Mouse (Mus musculus) MEL (cell line): Measurements from ENCODE around the gene Hist4h4. TPM values are rescaled to one million over a fixed set of nuclear protein-coding genes. Genes with fewer than 3 reads are reported as not detected.

ENCODE experiments used
- DNase-seq: peaks from one replicate; pipeline ENCODE4 v3.0.0; 2011; ENCODE audit warnings: low read depth, low spot score
- H3K27ac ChIP-seq: 2 replicates; pipeline ENCODE4 v1.5.1; 2012; ENCODE audit warnings: low read depth, mild to moderate bottlenecking, control low read depth, low read length, moderate library complexity; ENCODE audit not compliant: control insufficient read depth
- H3K27me3 ChIP-seq, 2 experiments: fragments of 150-350 bp in 1 of 2; sonication (generic) in 1 of 2; 2 replicates each; pipeline ENCODE4 v1.6.1; 2012; ENCODE audit warnings: low read length in 2 of 2, mild to moderate bottlenecking in 2 of 2, improper control_type of control experiment in 1 of 2, moderate library complexity in 1 of 2; ENCODE audit not compliant: insufficient read depth in 2 of 2, control insufficient read depth in 1 of 2
- H3K36me3 ChIP-seq, 2 experiments: 2 replicates each; pipeline ENCODE4 v1.6.1; 2012 to 2014; ENCODE audit warnings: low read length in 2 of 2, improper control_type of control experiment in 1 of 2, inconsistent platforms in 1 of 2, mild to moderate bottlenecking in 1 of 2; ENCODE audit not compliant: insufficient read depth in 2 of 2, control insufficient read depth in 1 of 2
- H3K4me1 ChIP-seq, 2 experiments: fragments of 150-350 bp in 1 of 2; sonication (generic) in 1 of 2; 2 replicates each; pipeline ENCODE4 v1.6.1; 2012; ENCODE audit warnings: low read length in 2 of 2, improper control_type of control experiment in 1 of 2, mild to moderate bottlenecking in 1 of 2; ENCODE audit not compliant: insufficient read depth in 2 of 2, control insufficient read depth in 1 of 2
- H3K4me3 ChIP-seq, 2 experiments: fragments of 150-350 bp in 1 of 2; sonication (generic) in 1 of 2; 2 replicates each; pipeline ENCODE4 v1.5.1; 2012; ENCODE audit warnings: low read depth in 2 of 2, low read length in 2 of 2, mild to moderate bottlenecking in 2 of 2, moderate library complexity in 2 of 2, control low read depth in 1 of 2, improper control_type of control experiment in 1 of 2; ENCODE audit not compliant: control insufficient read depth in 1 of 2, insufficient read depth in 1 of 2
- H3K79me2 ChIP-seq: 2 replicates; pipeline ENCODE4 v1.6.1; 2012; ENCODE audit warnings: mild to moderate bottlenecking, low read length, moderate library complexity; ENCODE audit not compliant: control insufficient read depth, poor library complexity, insufficient read depth
- H3K9ac ChIP-seq: 2 replicates; pipeline ENCODE4 v1.6.1; 2012; ENCODE audit warnings: low read depth, mild to moderate bottlenecking, control low read depth, low read length, moderate library complexity; ENCODE audit not compliant: control insufficient read depth, poor library complexity, severe bottlenecking
- H3K9me3 ChIP-seq: fragments of 150-350 bp; sonication (generic); replicated peaks from 2 replicates; pipeline ENCODE4 v1.6.1; 2012; ENCODE audit warnings: mild to moderate bottlenecking, low read length, improper control_type of control experiment, moderate library complexity; ENCODE audit not compliant: insufficient read depth
- BHLHE40 ChIP-seq: IDR thresholded peaks from 2 replicates; pipeline ENCODE4 v1.6.1; 2012; ENCODE audit warnings: low read depth, mild to moderate bottlenecking, inconsistent platforms, low read length, improper control_type of control experiment, borderline replicate concordance
- CHD1 ChIP-seq: IDR thresholded peaks from 2 replicates; pipeline ENCODE4 v1.6.1; 2012; ENCODE audit warnings: low read depth, mild to moderate bottlenecking, inconsistent platforms, low read length, improper control_type of control experiment
- CTCF ChIP-seq, 3 experiments: IDR thresholded peaks in 2 of 3; conservative IDR thresholded peaks in 1 of 3; 2 replicates each; pipeline ENCODE4 v1.5.1; 2011 to 2012; ENCODE audit warnings: low read length in 3 of 3, low read depth in 2 of 3, mild to moderate bottlenecking in 2 of 3, improper control_type of control experiment in 1 of 3, inconsistent platforms in 1 of 3, mixed read lengths in 1 of 3, moderate library complexity in 1 of 3; ENCODE audit not compliant: control insufficient read depth in 1 of 3, insufficient read depth in 1 of 3, poor library complexity in 1 of 3, severe bottlenecking in 1 of 3
- ETS1 ChIP-seq: IDR thresholded peaks from 2 replicates; pipeline ENCODE4 v1.6.1; 2012; ENCODE audit warnings: low read depth, mild to moderate bottlenecking, inconsistent platforms, low read length, improper control_type of control experiment, moderate library complexity
- GATA1 ChIP-seq: IDR thresholded peaks from 2 replicates; pipeline ENCODE4 v1.6.1; 2011; ENCODE audit warnings: low read depth, low read length, improper control_type of control experiment
- MAFK ChIP-seq: IDR thresholded peaks from 2 replicates; pipeline ENCODE4 v1.6.1; 2011; ENCODE audit warnings: low read depth, mild to moderate bottlenecking, low read length, improper control_type of control experiment, borderline replicate concordance
- MAX ChIP-seq: IDR thresholded peaks from 2 replicates; pipeline ENCODE4 v1.6.1; 2011; ENCODE audit warnings: low read length, improper control_type of control experiment
- MXI1 ChIP-seq: IDR thresholded peaks from 2 replicates; pipeline ENCODE4 v1.6.1; 2011; ENCODE audit warnings: mild to moderate bottlenecking, low read depth, low read length, improper control_type of control experiment
- MYB ChIP-seq: IDR thresholded peaks from 2 replicates; pipeline ENCODE4 v1.6.1; 2011; ENCODE audit warnings: mild to moderate bottlenecking, low read depth, low read length, improper control_type of control experiment
- NRF1 ChIP-seq: IDR thresholded peaks from 2 replicates; pipeline ENCODE4 v1.6.1; 2014; ENCODE audit warnings: low read depth, mild to moderate bottlenecking, inconsistent platforms, low read length, improper control_type of control experiment, moderate library complexity; ENCODE audit not compliant: poor library complexity, insufficient read depth, severe bottlenecking
- POLR2AphosphoS5 ChIP-seq: IDR thresholded peaks from 2 replicates; pipeline ENCODE4 v1.6.1; 2012; ENCODE audit warnings: low read depth, borderline replicate concordance, mild to moderate bottlenecking, inconsistent platforms, low read length, moderate library complexity, mixed read lengths
- RCOR1 ChIP-seq: IDR thresholded peaks from 2 replicates; pipeline ENCODE4 v1.6.1; 2012; ENCODE audit warnings: low read depth, mild to moderate bottlenecking, inconsistent platforms, low read length, improper control_type of control experiment
- SMC3 ChIP-seq: IDR thresholded peaks from 2 replicates; pipeline ENCODE4 v1.6.1; 2011; ENCODE audit warnings: low read depth, low read length, improper control_type of control experiment
- TAL1 ChIP-seq: IDR thresholded peaks from 2 replicates; pipeline ENCODE4 v1.6.1; 2012; ENCODE audit warnings: mild to moderate bottlenecking, inconsistent platforms, low read length, moderate library complexity, mixed read lengths
- TCF12 ChIP-seq: IDR thresholded peaks from 2 replicates; pipeline ENCODE4 v1.6.1; 2014; ENCODE audit warnings: low read depth, mild to moderate bottlenecking, inconsistent platforms, low read length, improper control_type of control experiment, moderate library complexity
- UBTF ChIP-seq: IDR thresholded peaks from 2 replicates; pipeline ENCODE4 v1.6.1; 2012; ENCODE audit warnings: low read depth, mild to moderate bottlenecking, inconsistent platforms, low read length, improper control_type of control experiment, moderate library complexity, borderline replicate concordance; ENCODE audit not compliant: insufficient read depth
- USF1 ChIP-seq: IDR thresholded peaks from 2 replicates; pipeline ENCODE4 v1.6.1; 2014; ENCODE audit warnings: low read depth, mild to moderate bottlenecking, inconsistent platforms, low read length, improper control_type of control experiment, moderate library complexity
- ZC3H11A ChIP-seq: IDR thresholded peaks from 2 replicates; pipeline ENCODE4 v1.6.1; 2012; ENCODE audit warnings: low read depth, mild to moderate bottlenecking, inconsistent platforms, low read length, improper control_type of control experiment
- ZMIZ1 ChIP-seq: IDR thresholded peaks from 2 replicates; pipeline ENCODE4 v1.6.1; 2012; ENCODE audit warnings: low read depth, mild to moderate bottlenecking, inconsistent platforms, low read length, improper control_type of control experiment, moderate library complexity
- ZNF384 ChIP-seq: IDR thresholded peaks from 2 replicates; pipeline ENCODE4 v1.6.1; 2012; ENCODE audit warnings: low read depth, mild to moderate bottlenecking, inconsistent platforms, low read length, improper control_type of control experiment
- polyA plus RNA-seq, 2 experiments: library from polyadenylated mRNA; stranded (reverse) in 1 of 2; unstranded in 1 of 2; fragments of >175 nt in 1 of 2; fragments of >200 nt in 1 of 2; gene quantifications; 2 replicates each; pipeline versions ENCODE4 v1.2.1 to v1.2.4; 2012; ENCODE audit warnings: low replicate concordance in 2 of 2, low read depth in 1 of 2; ENCODE audit not compliant: insufficient read length in 2 of 2, insufficient read depth in 1 of 2, missing spikeins in 1 of 2
- total RNA-seq: library from RNA; depleted of rRNA; stranded (reverse); fragments of 300-350 nt; gene quantifications from 2 replicates; pipeline ENCODE4 v1.2.3, GENCODE M21; 2012

The Hist4h4 gene
- total and polyA plus RNA-seq, 3 experiments, result 1.1 to 306 TPM; not detected in 1

- no peaks in the 10 kb centered on the region for H3K36me3 ChIP-seq
- no peak overlapping the region for H3K4me3 ChIP-seq
- H3K9me3 ChIP-seq, result no peaks in the 10 kb centered on the region
- no peak overlapping the region for H3K27ac ChIP-seq
- 0 out of 4 replicates have a peak, but pooled peaks cover 0 to 4% of the 10 kb centered on the region in 2 experiments for H3K4me1 ChIP-seq
- no peaks in the 10 kb centered on the region for H3K79me2 ChIP-seq
- TF ChIP-seq MAX (no peak), BHLHE40 (no peak), ZNF384 (no peak), MXI1 (no peak), MAFK (no peak), TCF12 (no peak)
- H3K27me3 ChIP-seq, result peaks cover 0 to 1% of the 10 kb centered on the region in 2 experiments; a peak in 1 of 4 replicates
- no peak for DNase-seq
- H3K9ac ChIP-seq, result no peak overlapping the region
Observed at GRCm38 (mm10) chr6:136848971-136849370, 44.8 kb upstream of the Hist4h4 start.

DNA sequence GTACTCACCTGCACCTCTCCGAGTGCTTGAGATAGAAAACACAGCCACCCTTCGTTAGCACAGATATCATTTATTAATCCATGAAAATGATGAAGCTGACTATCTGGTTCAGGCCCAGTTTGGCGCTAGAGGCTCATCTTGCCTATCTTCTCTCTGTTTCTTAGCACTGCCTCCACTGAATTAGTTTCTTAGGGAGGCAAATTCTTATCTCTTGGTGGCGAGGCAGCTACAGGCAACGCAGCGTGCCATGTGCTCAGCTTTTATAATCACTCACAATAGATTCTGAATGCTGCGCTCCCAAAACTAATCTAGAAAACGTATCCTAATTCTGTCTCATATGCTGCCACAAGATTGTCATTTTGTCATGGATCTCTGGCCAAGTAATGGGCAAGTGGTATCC is 44.2 kb upstream of the Hist4h4 start:
- Histone ChIP-seq H3K9ac (no peak overlapping the region), H3K4me1 (0 out of 4 replicates have a peak, but pooled peaks cover 0 to 4% of the 10 kb centered on the region in 2 experiments), H3K4me3 (no peak overlapping the region), H3K79me2 (no peaks in the 10 kb centered on the region), H3K27me3 (peaks cover 0 to 1% of the 10 kb centered on the region in 2 experiments; a peak in 1 of 4 replicates)
- TF ChIP-seq ETS1 (no peak), MAX (peak; percentile 42; the same call in 1 of the 2 replicates)
- TF ChIP-seq, all 39 proteins: peak for 1
- no peak overlapping the region for H3K27ac ChIP-seq
- H3K36me3 ChIP-seq, result no peaks in the 10 kb centered on the region
- DNase-seq, result no peak
- no peaks in the 10 kb centered on the region for H3K9me3 ChIP-seq

GRCm38 (mm10) chr6:136847790-136848189 is 43.6 kb upstream of the Hist4h4 start:
- H3K36me3 ChIP-seq, result no peaks in the 10 kb centered on the region
- no peak overlapping the region for H3K27ac ChIP-seq
- 0 out of 4 replicates have a peak, but pooled peaks cover 0 to 4% of the 10 kb centered on the region in 2 experiments for H3K4me1 ChIP-seq
- no peak overlapping the region for H3K4me3 ChIP-seq
- TF ChIP-seq SMC3 (peak; percentile 22; the same call in 1 of the 2 replicates), UBTF (no peak), GATA1 (no peak), ZC3H11A (no peak), NRF1 (no peak), CHD1 (no peak), POLR2AphosphoS5 (no peak), RCOR1 (no peak), TAL1 (no peak), CTCF (IDR thresholded peaks at IDR 0.05 in 2 of 3, conservative IDR thresholded peaks at IDR 0.05 in 1 of 3; ENCODE audit: control insufficient read depth in 1 of 3, insufficient read depth in 1 of 3, low read depth in 2 of 3, low read length in 3 of 3, poor library complexity in 1 of 3, severe bottlenecking in 1 of 3) (peak; percentile 26 to 47 (median 32); a peak in 5 of 6 replicates), MYB (no peak), USF1 (no peak), ZMIZ1 (no peak)
- H3K27me3 ChIP-seq, result peaks cover 0 to 1% of the 10 kb centered on the region in 2 experiments; a peak in 1 of 4 replicates
- no peak for DNase-seq
- H3K9me3 ChIP-seq, result no peaks in the 10 kb centered on the region
- no peaks in the 10 kb centered on the region for H3K79me2 ChIP-seq
- H3K9ac ChIP-seq, result no peak overlapping the region
